Mouse (Mus musculus) heart, adult 2 months (tissue): Measurements from ENCODE around the gene Kdm3a.

Source experiments
- CTCF ChIP-seq: fragments of 200-600 bp; IDR thresholded peaks from 2 replicates; pipeline ENCODE4 v1.8.1; 2022; ENCODE audit warnings: antibody characterized with exemption, mild to moderate bottlenecking, moderate library complexity
- EP300 ChIP-seq: fragments of 200-500 bp; IDR thresholded peaks from 2 replicates; pipeline ENCODE4 v1.6.1; 2011; ENCODE audit warnings: low read depth, low read length, control low read depth; ENCODE audit not compliant: insufficient read depth

DNA sequence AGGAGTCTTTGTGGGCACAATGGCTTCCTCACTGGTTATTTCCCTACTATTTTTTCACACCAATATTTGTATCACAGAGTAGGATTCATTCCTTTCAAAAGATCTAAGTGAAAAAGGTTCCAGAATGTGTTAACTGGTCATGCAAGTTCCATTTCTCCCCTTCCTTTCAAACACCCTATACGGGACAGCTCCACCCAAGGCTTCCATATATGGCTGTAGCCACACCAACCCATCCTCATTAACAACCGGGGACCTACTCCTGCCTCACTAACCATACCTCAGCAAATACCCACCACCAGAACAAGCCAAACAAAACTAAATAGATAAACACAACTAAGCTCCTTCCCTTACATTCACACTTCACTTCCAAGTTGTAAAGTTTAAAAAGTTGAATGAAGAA lies 1.6 kb downstream of the Kdm3a start:
- TF ChIP-seq CTCF (no peak), EP300 (no peak)
